Mouse (Mus musculus) liver, postnatal 0 days (tissue): ENCODE results near the gene Ugt1a6a.

Source experiments
- CTCF ChIP-seq: sonication (generic); IDR thresholded peaks from 2 replicates; pipeline ENCODE4 v1.5.1; 2016; ENCODE audit warnings: antibody characterized with exemption, low read depth
- EP300 ChIP-seq: IDR thresholded peaks from 2 replicates; pipeline ENCODE4 v1.6.1; 2016; ENCODE audit warnings: antibody characterized with exemption, low read depth, mild to moderate bottlenecking

GRCm38 (mm10) chr1:88254793-88255465 lies 120.3 kb downstream of the Ugt1a6a start:
- TF ChIP-seq CTCF (no peak), EP300 (no peak)
